ENCODE assay signal across 8 mouse cellular contexts in the genomic region with DNA sequence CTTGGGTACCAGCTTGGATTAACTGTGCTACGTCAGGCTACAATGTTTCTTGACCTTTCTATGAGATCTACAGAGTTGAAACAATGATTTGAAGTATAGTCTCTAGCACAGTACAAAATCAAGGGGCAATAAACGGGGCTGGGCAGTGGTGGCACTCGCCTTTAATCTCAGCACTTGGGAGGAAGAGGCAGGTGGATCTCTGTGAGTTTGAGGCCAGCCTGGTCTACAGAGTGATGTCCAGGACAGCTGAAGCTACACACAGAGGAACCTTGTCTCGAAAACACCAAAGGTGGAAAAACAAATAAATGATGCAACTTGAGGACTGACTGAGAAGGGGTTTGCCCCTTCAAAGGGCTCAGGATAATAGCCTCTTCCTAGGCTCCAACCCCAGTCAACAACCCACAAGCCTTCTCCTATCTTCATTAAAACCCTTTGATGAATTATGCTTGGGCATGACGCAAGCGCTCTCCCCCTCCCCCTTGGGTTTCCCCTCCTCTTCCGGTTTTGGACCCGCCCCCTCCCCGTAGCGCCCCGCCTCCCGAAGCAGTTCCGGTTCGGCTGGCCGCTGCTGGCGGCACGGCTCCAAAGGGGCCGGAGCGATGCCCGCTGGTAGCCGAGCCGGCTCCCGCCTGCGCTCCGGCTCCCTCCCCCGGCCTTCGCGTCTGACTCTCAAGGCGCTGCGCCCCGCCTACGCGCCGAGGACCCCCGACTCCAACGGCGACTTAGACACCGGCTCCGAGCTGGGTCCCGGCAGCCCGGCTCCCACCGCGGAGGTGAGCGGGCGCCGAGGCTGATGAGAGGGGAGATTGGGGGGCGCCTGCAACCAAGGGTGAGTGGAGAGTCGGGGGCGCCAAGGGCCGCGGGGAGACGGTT. TPM values are rescaled to one million over a fixed set of nuclear protein-coding genes. Genes with fewer than 3 reads are reported as not detected.
DNase-seq lines count a peak whose midpoint lies in the region; ATAC-seq lines count a peak whose summit lies in the region.

A gene (plus strand): TSS at position 524 of the 873 bp plus-strand sequence.

- ATAC-seq in inflammation-experienced regulatory T-cells, adult 6 months, result peak; percentile 80
- ATAC-seq in megakaryocyte progenitor cell, adult 5-6 weeks (replicated peaks; ENCODE audit: poor library complexity), result peak; percentile 87

- intact Hi-C loops in left cerebral cortex, postnatal 10 days (cut with DNase I), result loop anchor here (5.0 kb wide), 2 partner anchors 82 to 97 kb away; a partner anchor contains a TSS

- DNase-seq in adrenal gland, adult 2 months, result peak; percentile 93
- peak; percentile 93 for DNase-seq in embryo, embryonic 11 days
- peak; percentile 88 for DNase-seq in gastrocnemius, postnatal 25 days
- DNase-seq in left cerebral cortex, postnatal 10 days (ENCODE audit: extremely low spot score in 1 of 2, low spot score in 2 of 2), result peak; percentile 81 to 91
- DNase-seq in right cerebral cortex, postnatal 10 days (ENCODE audit: low spot score in 2 of 2), result peak; percentile 92 to 93
- DNase-seq in urinary bladder, postnatal 25 days (ENCODE audit: low spot score), result peak; percentile 79

RNA-seq across cellular contexts. Expression of the gene that starts here (rescaled TPM):
- total RNA-seq in adrenal gland, adult 2 months (2021), result 10 to 100 TPM; 46.5 to 47.5 TPM
- 18.8 and 22.2 TPM in 2 replicates for polyA plus RNA-seq in adrenal gland, adult 2 months (2012; rRNA removed)
- 10 to 100 TPM; 35.5 to 43.7 TPM for total RNA-seq in gastrocnemius, postnatal 25 days (2021)
- 1 to 10 TPM; 2.6 to 4.4 (median 3.7) TPM for polyA plus RNA-seq in inflammation-experienced regulatory T-cells, adult 6 months (2017; shearing (Covaris generic))
- 100 to 1,000 TPM; 103 to 105 TPM for total RNA-seq in left cerebral cortex, postnatal 10 days (2021)
- total RNA-seq in megakaryocyte progenitor cell, adult 5-6 weeks (2015), result 6.2 and 10.3 TPM in 2 replicates
- total RNA-seq in megakaryocyte progenitor cell, adult 5-6 weeks (2017), result 4.4 and 8.7 TPM in 2 replicates

Comparison
In these comparisons a context has a peak if more than half of its experiments do, and no peak if none do; other contexts are left out.
1. Peak in every context shown above with its lines: DNase-seq and ATAC-seq.